Mouse (Mus musculus) MEL (cell line): ENCODE data around the gene Rps3a1.

Experiments
- CHD1 ChIP-seq: IDR thresholded peaks from 2 replicates; pipeline ENCODE4 v1.6.1; 2012; ENCODE audit warnings: low read depth, mild to moderate bottlenecking, inconsistent platforms, low read length, improper control_type of control experiment
- CHD2 ChIP-seq: IDR thresholded peaks from 2 replicates; pipeline ENCODE4 v1.6.1; 2011; ENCODE audit warnings: low read length, improper control_type of control experiment
- CTCF ChIP-seq, 3 experiments: IDR thresholded peaks in 2 of 3; conservative IDR thresholded peaks in 1 of 3; 2 replicates each; pipeline ENCODE4 v1.5.1; 2011 to 2012; ENCODE audit warnings: low read length in 3 of 3, low read depth in 2 of 3, mild to moderate bottlenecking in 2 of 3, improper control_type of control experiment in 1 of 3, inconsistent platforms in 1 of 3, mixed read lengths in 1 of 3, moderate library complexity in 1 of 3; ENCODE audit not compliant: control insufficient read depth in 1 of 3, insufficient read depth in 1 of 3, poor library complexity in 1 of 3, severe bottlenecking in 1 of 3
- EP300 ChIP-seq, 2 experiments: IDR thresholded peaks; 2 replicates each; pipeline ENCODE4 v1.6.1; 2011; ENCODE audit warnings: improper control_type of control experiment in 2 of 2, low read length in 2 of 2, low read depth in 1 of 2, mild to moderate bottlenecking in 1 of 2
- GABPA ChIP-seq: IDR thresholded peaks from 2 replicates; pipeline ENCODE4 v1.6.1; 2012; ENCODE audit warnings: low read depth, mild to moderate bottlenecking, inconsistent platforms, low read length, improper control_type of control experiment, moderate library complexity
- POLR2A ChIP-seq, 2 experiments: IDR thresholded peaks; 2 replicates each; pipeline ENCODE4 v1.6.1; 2011 to 2012; ENCODE audit warnings: low read length in 2 of 2, mild to moderate bottlenecking in 2 of 2, control low read depth in 1 of 2, improper control_type of control experiment in 1 of 2, low read depth in 1 of 2, moderate library complexity in 1 of 2; ENCODE audit not compliant: control insufficient read depth in 1 of 2, insufficient read depth in 1 of 2, poor library complexity in 1 of 2
- POLR2AphosphoS2 ChIP-seq: IDR thresholded peaks from 2 replicates; pipeline ENCODE4 v1.6.1; 2011; ENCODE audit warnings: low read length, improper control_type of control experiment
- RCOR1 ChIP-seq: IDR thresholded peaks from 2 replicates; pipeline ENCODE4 v1.6.1; 2012; ENCODE audit warnings: low read depth, mild to moderate bottlenecking, inconsistent platforms, low read length, improper control_type of control experiment
- UBTF ChIP-seq: IDR thresholded peaks from 2 replicates; pipeline ENCODE4 v1.6.1; 2012; ENCODE audit warnings: low read depth, mild to moderate bottlenecking, inconsistent platforms, low read length, improper control_type of control experiment, moderate library complexity, borderline replicate concordance; ENCODE audit not compliant: insufficient read depth

- TF ChIP-seq CTCF (IDR thresholded peaks at IDR 0.05 in 2 of 3, conservative IDR thresholded peaks at IDR 0.05 in 1 of 3; ENCODE audit: control insufficient read depth in 1 of 3, insufficient read depth in 1 of 3, low read depth in 2 of 3, low read length in 3 of 3, poor library complexity in 1 of 3, severe bottlenecking in 1 of 3) (no peak), POLR2A (IDR thresholded peaks at IDR 0.05; ENCODE audit: control insufficient read depth in 1 of 2, insufficient read depth in 1 of 2, low read depth in 1 of 2, low read length in 2 of 2, poor library complexity in 1 of 2) (no peak), EP300 (IDR thresholded peaks at IDR 0.05; ENCODE audit: low read depth in 1 of 2, low read length in 2 of 2) (no peak), CHD2 (no peak), POLR2AphosphoS2 (no peak), GABPA (no peak), UBTF (no peak), CHD1 (no peak), RCOR1 (no peak)
These were observed 40.5 kb downstream of the Rps3a1 start for GRCm38 (mm10) chr3:86101956-86102355.
